Mouse (Mus musculus): ENCODE measurements around the gene Eddm3b. TPM values are rescaled to one million over a fixed set of nuclear protein-coding genes. Genes with fewer than 3 reads are reported as not detected.
"Not testable (repeated sequence)": the region's sequence is repeated elsewhere in the genome, so short reads cannot be mapped to it uniquely, and the experiment has no call there.

The Eddm3b gene
- polyA plus RNA-seq, 1 experiment from 2014 or later = not detected

- WGBS (ENCODE audit: insufficient replicate concordance) = 85% methylated on average over 4 of the region's 4 CpGs
- Histone ChIP-seq H3K9me3 (replicated peaks) (no peaks in the 10 kb centered on the region), H3K9ac (0 out of 2 replicates have a peak overlapping the region, but pooled peaks have one; percentile 1), H3K27ac (replicated peaks) (peak overlapping the region; percentile 89), H3K27me3 (no peaks in the 10 kb centered on the region), H3K4me2 (peak overlapping the region; percentile 46), H3K4me1 (replicated peaks) (peaks cover 95% of the 10 kb centered on the region), H3K36me3 (replicated peaks) (no peaks in the 10 kb centered on the region), H3K4me3 (replicated peaks) (no peak overlapping the region)
- ATAC-seq (ENCODE audit: insufficient read depth) = no peak
Observed at GRCm38 (mm10) chr14:51144451-51144850, 30.2 kb downstream of the Eddm3b start.

GRCm38 (mm10) chr14:51145521-51145920 lies 31.3 kb downstream of the Eddm3b start:
- Histone ChIP-seq H3K4me1 (replicated peaks) (peaks cover 96% of the 10 kb centered on the region), H3K4me2 (no peak overlapping the region), H3K27ac (replicated peaks) (peak overlapping the region; percentile 89), H3K9ac (no peak overlapping the region), H3K4me3 (replicated peaks) (no peak overlapping the region), H3K9me3 (replicated peaks) (no peaks in the 10 kb centered on the region), H3K27me3 (no peaks in the 10 kb centered on the region), H3K36me3 (replicated peaks) (no peaks in the 10 kb centered on the region)
- 84% methylated on average over 6 of the region's 6 CpGs for WGBS (ENCODE audit: insufficient replicate concordance)
- ATAC-seq (ENCODE audit: insufficient read depth) = no peak

GRCm38 (mm10) chr14:51146685-51147084 lies 32.5 kb downstream of the Eddm3b start, which contains the start of gene Rnase1:
TSS of gene Rnase1 (minus strand) at chr14:51146785.
- H3K4me2 ChIP-seq = no peak within 1 kb of the TSS
- H3K9me3 ChIP-seq (replicated peaks) = no peaks in the 10 kb centered on the region
- WGBS (ENCODE audit: insufficient replicate concordance) = 56% methylated on average over 2 of the region's 2 CpGs
- no peak within 1 kb of the TSS for H3K4me3 ChIP-seq (replicated peaks)
- H3K9ac ChIP-seq = peak within 1 kb of the TSS; percentile 18; the same call in 1 of the 2 replicates
- no peak for ATAC-seq (ENCODE audit: insufficient read depth)
- no peaks in the 10 kb centered on the region for H3K27me3 ChIP-seq
- no peaks in the 10 kb centered on the region for H3K36me3 ChIP-seq (replicated peaks)
- peaks cover 96% of the 10 kb centered on the region for H3K4me1 ChIP-seq (replicated peaks)
- peak within 1 kb of the TSS; percentile 89 for H3K27ac ChIP-seq (replicated peaks)

- Histone ChIP-seq H3K4me3 (replicated peaks) (no peak overlapping the region), H3K27ac (replicated peaks) (peak overlapping the region; percentile 75), H3K27me3 (no peaks in the 10 kb centered on the region), H3K36me3 (replicated peaks) (no peaks in the 10 kb centered on the region), H3K4me2 (no peak overlapping the region), H3K9me3 (replicated peaks) (no peaks in the 10 kb centered on the region), H3K9ac (no peak overlapping the region), H3K4me1 (replicated peaks) (peaks cover 97% of the 10 kb centered on the region)
- no peak for ATAC-seq (ENCODE audit: insufficient read depth)
- WGBS (ENCODE audit: insufficient replicate concordance) = 63% methylated on average over 3 of the region's 3 CpGs
Observed at GRCm38 (mm10) chr14:51148006-51148405, 33.8 kb downstream of the Eddm3b start.

GRCm38 (mm10) chr14:51149164-51149563 lies 34.9 kb downstream of the Eddm3b start:
- H3K9ac ChIP-seq = no peak overlapping the region
- H3K9me3 ChIP-seq (replicated peaks) = no peaks in the 10 kb centered on the region
- H3K36me3 ChIP-seq (replicated peaks) = no peaks in the 10 kb centered on the region
- peak overlapping the region; percentile 48 for H3K4me2 ChIP-seq
- ATAC-seq (ENCODE audit: insufficient read depth) = peak; percentile 76
- no peak overlapping the region for H3K4me3 ChIP-seq (replicated peaks)
- peaks cover 96% of the 10 kb centered on the region for H3K4me1 ChIP-seq (replicated peaks)
- 37% methylated on average over 5 of the region's 5 CpGs for WGBS (ENCODE audit: insufficient replicate concordance)
- H3K27ac ChIP-seq (replicated peaks) = peak overlapping the region; percentile 75
- H3K27me3 ChIP-seq = no peaks in the 10 kb centered on the region

- peak overlapping the region; percentile 1; the same call in 1 of the 2 replicates for H3K9ac ChIP-seq
- H3K9me3 ChIP-seq (replicated peaks) = no peaks in the 10 kb centered on the region
- H3K4me2 ChIP-seq = peak overlapping the region; percentile 48
- no peaks in the 10 kb centered on the region for H3K36me3 ChIP-seq (replicated peaks)
- no peaks in the 10 kb centered on the region for H3K27me3 ChIP-seq
- peaks cover 87% of the 10 kb centered on the region for H3K4me1 ChIP-seq (replicated peaks)
- no peak overlapping the region for H3K4me3 ChIP-seq (replicated peaks)
- 60% methylated on average over 3 of the region's 3 CpGs for WGBS (ENCODE audit: insufficient replicate concordance)
- peak overlapping the region; percentile 75 for H3K27ac ChIP-seq (replicated peaks)
- peak; percentile 86 for ATAC-seq (ENCODE audit: insufficient read depth)
Observed at GRCm38 (mm10) chr14:51150206-51150831, 36.1 kb downstream of the Eddm3b start.

- H3K36me3 ChIP-seq (replicated peaks) = no peaks in the 10 kb centered on the region
- no peaks in the 10 kb centered on the region for H3K9me3 ChIP-seq (replicated peaks)
- no peak overlapping the region for H3K9ac ChIP-seq
- H3K4me2 ChIP-seq = peak overlapping the region; percentile 33
- ATAC-seq (ENCODE audit: insufficient read depth) = peak; percentile 55
- H3K4me1 ChIP-seq (replicated peaks) = peaks cover 72% of the 10 kb centered on the region
- WGBS (ENCODE audit: insufficient replicate concordance) = 40% methylated on average over 5 of the region's 5 CpGs
- no peak overlapping the region for H3K4me3 ChIP-seq (replicated peaks)
- peak overlapping the region; percentile 72 for H3K27ac ChIP-seq (replicated peaks)
- no peaks in the 10 kb centered on the region for H3K27me3 ChIP-seq
Observed at GRCm38 (mm10) chr14:51152249-51152870, 38.1 kb downstream of the Eddm3b start.

- Histone ChIP-seq H3K27me3 (no peaks in the 10 kb centered on the region), H3K27ac (replicated peaks) (no peak overlapping the region), H3K4me3 (replicated peaks) (no peak overlapping the region), H3K9me3 (replicated peaks) (no peaks in the 10 kb centered on the region), H3K4me2 (no peak overlapping the region), H3K36me3 (replicated peaks) (no peaks in the 10 kb centered on the region), H3K4me1 (replicated peaks) (peaks cover 39% of the 10 kb centered on the region), H3K9ac (no peak overlapping the region)
- WGBS (ENCODE audit: insufficient replicate concordance) = 64% methylated on average over 5 of the region's 5 CpGs
- no peak for ATAC-seq (ENCODE audit: insufficient read depth)
Observed at GRCm38 (mm10) chr14:51156056-51156735, 42.0 kb downstream of the Eddm3b start.

- H3K27ac ChIP-seq (replicated peaks) = no peak overlapping the region
- H3K4me1 ChIP-seq (replicated peaks) = peaks cover 35% of the 10 kb centered on the region
- no peak overlapping the region for H3K4me3 ChIP-seq (replicated peaks)
- no peak overlapping the region for H3K4me2 ChIP-seq
- H3K9me3 ChIP-seq (replicated peaks) = no peaks in the 10 kb centered on the region
- H3K9ac ChIP-seq = no peak overlapping the region
- no peak for ATAC-seq (ENCODE audit: insufficient read depth)
- H3K27me3 ChIP-seq = no peaks in the 10 kb centered on the region
- 55% methylated on average over 4 of the region's 4 CpGs for WGBS (ENCODE audit: insufficient replicate concordance)
- no peaks in the 10 kb centered on the region for H3K36me3 ChIP-seq (replicated peaks)
Observed at GRCm38 (mm10) chr14:51156736-51157068, 42.5 kb downstream of the Eddm3b start.

- Histone ChIP-seq H3K27ac (replicated peaks) (no peak overlapping the region), H3K9ac (no peak overlapping the region), H3K27me3 (no peaks in the 10 kb centered on the region), H3K4me3 (replicated peaks) (no peak overlapping the region), H3K4me2 (no peak overlapping the region), H3K4me1 (replicated peaks) (peaks cover 31% of the 10 kb centered on the region), H3K36me3 (replicated peaks) (no peaks in the 10 kb centered on the region), H3K9me3 (replicated peaks) (no peaks in the 10 kb centered on the region)
- no peak for ATAC-seq (ENCODE audit: insufficient read depth)
- WGBS (ENCODE audit: insufficient replicate concordance) = 58% methylated on average over 1 of the region's 1 CpGs
Observed at GRCm38 (mm10) chr14:51157072-51157471, 42.8 kb downstream of the Eddm3b start.

GRCm38 (mm10) chr14:51161976-51162375 lies 47.8 kb downstream of the Eddm3b start, which contains the start of gene Rnase2b:
TSS of gene Rnase2b (plus strand) at chr14:51162260.
- not testable (repeated sequence) for H3K27me3 ChIP-seq; H3K9me3 ChIP-seq (replicated peaks); ATAC-seq (ENCODE audit: insufficient read depth); H3K4me2 ChIP-seq; H3K36me3 ChIP-seq (replicated peaks); H3K4me3 ChIP-seq (replicated peaks); H3K9ac ChIP-seq; H3K27ac ChIP-seq (replicated peaks)
- 81% methylated on average over 3 of the region's 3 CpGs for WGBS (ENCODE audit: insufficient replicate concordance)
- H3K4me1 ChIP-seq (replicated peaks) = peaks cover 17% of the 10 kb centered on the region

Measured in liver, embryonic 15.5 days (tissue).